Mouse (Mus musculus): ENCODE measurements around the gene Lgals4.

DNA sequence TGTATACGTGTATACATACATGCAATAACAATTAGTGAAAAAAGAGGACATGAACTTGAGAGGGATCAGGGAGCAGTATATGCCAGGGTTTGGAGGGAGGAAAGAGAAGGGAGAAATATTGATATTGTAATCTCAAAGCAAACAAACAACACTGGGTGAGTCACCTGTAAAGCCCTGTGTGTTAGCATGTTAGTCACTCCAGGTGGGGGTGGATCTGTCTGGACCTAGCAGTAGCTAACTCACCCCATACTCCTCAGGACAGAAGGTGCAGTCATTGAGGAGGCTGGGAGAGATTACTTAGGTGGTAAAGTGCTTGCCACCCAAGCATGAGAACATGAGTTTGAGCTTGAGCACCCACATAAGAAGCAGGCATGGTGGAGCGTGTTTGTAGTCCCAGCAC, 26.3 kb downstream of the Lgals4 start:
- TF ChIP-seq POLR2A (IDR thresholded peaks at IDR 0.05; ENCODE audit: insufficient read depth, low read length) = no peak
- TF ChIP-seq EP300 (IDR thresholded peaks at IDR 0.05; ENCODE audit: insufficient read depth, low read depth, low read length) = no peak
- no peak for TF ChIP-seq CTCF (IDR thresholded peaks at IDR 0.05; ENCODE audit: low read depth, low read length)
